Mouse (Mus musculus) stomach, embryonic 15.5 days (tissue): ENCODE measurements at regions not wholly inside any gene's neighbourhood (a gene's known extent, or its start where the extent isn't known, plus 50 kb on each side); places are given as distances from the start of the nearest gene placed in this dataset.

Experiments
- ATAC-seq: fragments of 200-750 bp; cut with Nextera tagmentation; 2 replicates; pipeline ENCODE4 v1.8.0; 2017; ENCODE audit warnings: low read depth, moderate number of reproducible peaks, moderate TSS enrichment; ENCODE audit not compliant: insufficient read depth, low FRiP score
- H3K27ac ChIP-seq: fragments of 300-500 bp; sonication (generic); 2 replicates; pipeline ENCODE4 v1.5.1; 2015; ENCODE audit warnings: mild to moderate bottlenecking, inconsistent platforms
- H3K27me3 ChIP-seq: fragments of 300-500 bp; sonication (generic); replicated peaks from 2 replicates; pipeline ENCODE4 v1.6.1; 2015; ENCODE audit warnings: inconsistent platforms
- H3K36me3 ChIP-seq: fragments of 300-500 bp; sonication (generic); 2 replicates; pipeline ENCODE4 v1.6.1; 2015; ENCODE audit warnings: inconsistent platforms
- H3K4me1 ChIP-seq: fragments of 300-500 bp; sonication (generic); 2 replicates; pipeline ENCODE4 v1.6.1; 2015; ENCODE audit warnings: inconsistent platforms
- H3K4me2 ChIP-seq: fragments of 300-500 bp; sonication (generic); 2 replicates; pipeline ENCODE4 v1.6.1; 2015; ENCODE audit warnings: mild to moderate bottlenecking, inconsistent platforms
- H3K4me3 ChIP-seq: fragments of 300-500 bp; sonication (generic); replicated peaks from 2 replicates; pipeline ENCODE4 v1.5.1; 2015; ENCODE audit warnings: inconsistent platforms
- H3K9ac ChIP-seq: fragments of 300-500 bp; sonication (generic); 2 replicates; pipeline ENCODE4 v1.6.1; 2015; ENCODE audit warnings: inconsistent platforms
- H3K9me3 ChIP-seq: fragments of 300-500 bp; sonication (generic); 2 replicates; pipeline ENCODE4 v1.6.1; 2016; ENCODE audit warnings: inconsistent platforms
- WGBS: fragments of 180-500 bp; shearing (Covaris S2); methylation state at CpG from one replicate; pipeline ENCODE4 v1.1.7; 2015; 5-methylcytosine and 5-hydroxymethylcytosine counted together

GRCm38 (mm10) chr4:84191303-84191702, 483.8 kb downstream of the Bnc2 start:
- Histone ChIP-seq H3K4me3 (no peak overlapping the region), H3K9me3 (no peaks in the 10 kb centered on the region), H3K27me3 (no peaks in the 10 kb centered on the region), H3K27ac (no peak overlapping the region), H3K36me3 (no peaks in the 10 kb centered on the region), H3K9ac (no peak overlapping the region), H3K4me1 (0 out of 2 replicates have a peak, but pooled peaks cover 3% of the 10 kb centered on the region), H3K4me2 (no peak overlapping the region)
- 82% methylated on average over 2 of the region's 2 CpGs for WGBS
- no peak for ATAC-seq

GRCm38 (mm10) chr4:84192301-84192700, 482.8 kb downstream of the Bnc2 start:
- Histone ChIP-seq H3K4me3 (no peak overlapping the region), H3K9ac (no peak overlapping the region), H3K27ac (no peak overlapping the region), H3K4me1 (0 out of 2 replicates have a peak, but pooled peaks cover 3% of the 10 kb centered on the region), H3K9me3 (no peaks in the 10 kb centered on the region), H3K27me3 (no peaks in the 10 kb centered on the region), H3K36me3 (no peaks in the 10 kb centered on the region), H3K4me2 (no peak overlapping the region)
- ATAC-seq = no peak
- WGBS = 66% methylated on average over 2 of the region's 2 CpGs

- WGBS = 94% methylated on average over 2 of the region's 2 CpGs
- Histone ChIP-seq H3K4me1 (peaks cover 10% of the 10 kb centered on the region; the same call in 1 of the 2 replicates), H3K36me3 (no peaks in the 10 kb centered on the region), H3K4me3 (no peak overlapping the region), H3K9me3 (no peaks in the 10 kb centered on the region), H3K9ac (no peak overlapping the region), H3K27me3 (no peaks in the 10 kb centered on the region), H3K27ac (no peak overlapping the region), H3K4me2 (no peak overlapping the region)
- ATAC-seq = no peak
Observed at GRCm38 (mm10) chr4:84196732-84197131, 478.3 kb downstream of the Bnc2 start.

- Histone ChIP-seq H3K36me3 (no peaks in the 10 kb centered on the region), H3K4me1 (peaks cover 10% of the 10 kb centered on the region; the same call in 1 of the 2 replicates), H3K4me3 (no peak overlapping the region), H3K27me3 (no peaks in the 10 kb centered on the region), H3K9me3 (no peaks in the 10 kb centered on the region), H3K4me2 (no peak overlapping the region), H3K9ac (no peak overlapping the region), H3K27ac (no peak overlapping the region)
- no peak for ATAC-seq
- WGBS = 88% methylated on average over 4 of the region's 4 CpGs
Observed at GRCm38 (mm10) chr4:84198176-84198575, 476.9 kb downstream of the Bnc2 start.

GRCm38 (mm10) chr4:84199181-84199656, 475.9 kb downstream of the Bnc2 start:
- WGBS = 51% methylated on average over 9 of the region's 9 CpGs
- no peak overlapping the region for H3K4me2 ChIP-seq
- no peak overlapping the region for H3K9ac ChIP-seq
- H3K36me3 ChIP-seq = no peaks in the 10 kb centered on the region
- H3K9me3 ChIP-seq = no peaks in the 10 kb centered on the region
- peak; percentile 42; the same call in 1 of the 2 replicates for ATAC-seq
- H3K4me3 ChIP-seq = no peak overlapping the region
- H3K27me3 ChIP-seq = no peaks in the 10 kb centered on the region
- peaks cover 13% of the 10 kb centered on the region; the same call in 1 of the 2 replicates for H3K4me1 ChIP-seq
- H3K27ac ChIP-seq = no peak overlapping the region

- Histone ChIP-seq H3K36me3 (no peaks in the 10 kb centered on the region), H3K9me3 (no peaks in the 10 kb centered on the region), H3K4me1 (peaks cover 13% of the 10 kb centered on the region; the same call in 1 of the 2 replicates), H3K27ac (no peak overlapping the region), H3K9ac (no peak overlapping the region), H3K4me3 (no peak overlapping the region), H3K27me3 (no peaks in the 10 kb centered on the region), H3K4me2 (no peak overlapping the region)
- 52% methylated on average over 3 of the region's 3 CpGs for WGBS
- ATAC-seq = no peak
Observed at GRCm38 (mm10) chr4:84201001-84201400, 474.1 kb downstream of the Bnc2 start.

GRCm38 (mm10) chr4:84202231-84202630, 472.8 kb downstream of the Bnc2 start:
- Histone ChIP-seq H3K9ac (no peak overlapping the region), H3K27me3 (no peaks in the 10 kb centered on the region), H3K4me1 (peaks cover 13% of the 10 kb centered on the region; the same call in 1 of the 2 replicates), H3K4me3 (no peak overlapping the region), H3K9me3 (no peaks in the 10 kb centered on the region), H3K27ac (no peak overlapping the region), H3K4me2 (no peak overlapping the region), H3K36me3 (no peaks in the 10 kb centered on the region)
- peak; percentile 30; the same call in 1 of the 2 replicates for ATAC-seq
- 30% methylated on average over 2 of the region's 2 CpGs for WGBS

GRCm38 (mm10) chr4:84203680-84204079, 471.4 kb downstream of the Bnc2 start:
- Histone ChIP-seq H3K9me3 (no peaks in the 10 kb centered on the region), H3K4me1 (peaks cover 11% of the 10 kb centered on the region; the same call in 1 of the 2 replicates), H3K4me2 (no peak overlapping the region), H3K4me3 (no peak overlapping the region), H3K36me3 (no peaks in the 10 kb centered on the region), H3K27me3 (no peaks in the 10 kb centered on the region), H3K9ac (no peak overlapping the region), H3K27ac (no peak overlapping the region)
- 27% methylated on average over 1 of the region's 1 CpGs for WGBS
- ATAC-seq = no peak

- no peaks in the 10 kb centered on the region for H3K36me3 ChIP-seq
- no peak for ATAC-seq
- 0 out of 2 replicates have a peak, but pooled peaks cover 7% of the 10 kb centered on the region for H3K4me1 ChIP-seq
- no peak overlapping the region for H3K4me3 ChIP-seq
- no peak overlapping the region for H3K4me2 ChIP-seq
- no peak overlapping the region for H3K27ac ChIP-seq
- no peaks in the 10 kb centered on the region for H3K9me3 ChIP-seq
- no peak overlapping the region for H3K9ac ChIP-seq
- no peaks in the 10 kb centered on the region for H3K27me3 ChIP-seq
Observed at GRCm38 (mm10) chr4:84204777-84205176, 470.3 kb downstream of the Bnc2 start.

GRCm38 (mm10) chr4:84208175-84208574, 466.9 kb downstream of the Bnc2 start:
- 54% methylated on average over 1 of the region's 1 CpGs for WGBS
- Histone ChIP-seq H3K27me3 (no peaks in the 10 kb centered on the region), H3K4me2 (no peak overlapping the region), H3K4me1 (0 out of 2 replicates have a peak, but pooled peaks cover 4% of the 10 kb centered on the region), H3K27ac (no peak overlapping the region), H3K4me3 (no peak overlapping the region), H3K9ac (no peak overlapping the region), H3K36me3 (no peaks in the 10 kb centered on the region), H3K9me3 (no peaks in the 10 kb centered on the region)
- no peak for ATAC-seq

- Histone ChIP-seq H3K27me3 (no peaks in the 10 kb centered on the region), H3K4me3 (no peak overlapping the region), H3K4me1 (no peaks in the 10 kb centered on the region), H3K4me2 (no peak overlapping the region), H3K9ac (no peak overlapping the region), H3K9me3 (no peaks in the 10 kb centered on the region), H3K27ac (no peak overlapping the region), H3K36me3 (no peaks in the 10 kb centered on the region)
- WGBS = 82% methylated on average over 2 of the region's 2 CpGs
- no peak for ATAC-seq
Observed at GRCm38 (mm10) chr4:84209538-84209937, 465.5 kb downstream of the Bnc2 start.

GRCm38 (mm10) chr4:84211311-84211875, 463.7 kb downstream of the Bnc2 start:
- no peaks in the 10 kb centered on the region for H3K36me3 ChIP-seq
- no peaks in the 10 kb centered on the region for H3K9me3 ChIP-seq
- 74% methylated on average over 11 of the region's 11 CpGs for WGBS
- no peak for ATAC-seq
- H3K27me3 ChIP-seq = no peaks in the 10 kb centered on the region
- H3K4me2 ChIP-seq = no peak overlapping the region
- H3K27ac ChIP-seq = no peak overlapping the region
- H3K9ac ChIP-seq = no peak overlapping the region
- H3K4me3 ChIP-seq = no peak overlapping the region
- H3K4me1 ChIP-seq = no peaks in the 10 kb centered on the region
